Mouse (Mus musculus) left cerebral cortex, postnatal 36 days (tissue): ENCODE data around the gene Fen1. TPM values are rescaled to one million over a fixed set of nuclear protein-coding genes. Genes with fewer than 3 reads are reported as not detected.

ENCODE experiments used
- DNase-seq, 2 experiments: peaks; one replicate each; pipeline ENCODE4 v3.0.0; 2021 to 2022; ENCODE audit warnings: low spot score in 2 of 2, mixed read lengths in 1 of 2
- intact Hi-C: fragments of 180-260 bp; cut with DNase I; formaldehyde crosslinking; loops from one replicate; pipeline ENCODE4 v1.15.1; 2025
- microRNA-seq: library from miRNA; unstranded; fragments of <30 nt; microRNA quantifications from one replicate; pipeline ENCODE4 v1.2.0, GENCODE M21; 2022
- total RNA-seq, 2 experiments: library from RNA; stranded (reverse); gene quantifications; 2 replicates each; pipeline ENCODE4 v1.2.3; 2021

Fen1 gene
- total RNA-seq, 2 experiments from 2014 or later: 10.0 to 13.9 TPM

DNA sequence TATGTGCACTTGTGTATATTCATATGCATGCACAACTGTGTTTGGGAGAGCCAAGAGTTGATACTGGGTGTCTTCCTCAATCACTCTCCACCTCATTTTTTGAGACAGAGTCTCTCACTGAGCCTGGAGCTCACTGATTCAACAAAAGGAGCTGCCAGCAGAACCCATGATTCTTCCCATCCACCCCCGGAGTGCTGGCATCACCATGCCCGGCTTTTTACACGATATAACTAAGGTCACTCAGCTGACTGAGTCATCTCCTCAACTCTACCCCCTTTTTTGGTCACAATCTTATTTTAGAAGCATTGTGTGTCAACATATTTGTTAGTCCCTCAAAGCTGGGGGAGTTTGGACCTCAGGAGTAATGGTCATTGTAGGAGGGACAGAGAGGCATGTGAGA, 40.1 kb downstream of the Fen1 start:
- intact Hi-C loops: no loop called here
- DNase-seq: no peak

GRCm38 (mm10) chr19:10157725-10158124, 46.2 kb downstream of the Fen1 start:
- intact Hi-C loops: no loop called here
- DNase-seq: no peak

- intact Hi-C loops: no loop called here
- no peak for DNase-seq
These were observed 54.8 kb downstream of the Fen1 start for GRCm38 (mm10) chr19:10149189-10149588.

Small RNA genes within 50 kb of the gene (microRNA-seq; reads per million reads assigned to microRNA genes)
- gene Mir6993: not detected

Other genes starting within 250 kb of the Fen1 start
- gene Fth1, start 223.6 kb downstream of the Fen1 start, total RNA-seq: 1,000 to 10,000 TPM; 2,116 to 2,547 TPM
- 1 to 10 TPM; 1.0 to 1.2 TPM for gene Best1, start 202.5 kb downstream of the Fen1 start, total RNA-seq
- gene Rab3il1, start 202.5 kb downstream of the Fen1 start, total RNA-seq: 1 to 10 TPM; 8.5 to 9.9 TPM
- gene Fads3, start 162.6 kb downstream of the Fen1 start, total RNA-seq: 10 to 100 TPM; 26.1 to 29.6 TPM
- 100 to 1,000 TPM; 117 to 131 TPM for gene Fads2, start 102.4 kb downstream of the Fen1 start, total RNA-seq
- 100 to 1,000 TPM; 183 to 192 TPM for gene Fads1, start 21.3 kb downstream of the Fen1 start, total RNA-seq
- gene Tmem258, start 155 bp downstream of the Fen1 start, total RNA-seq: 10 to 100 TPM; 65.4 to 66.1 TPM
- gene Myrf, start 36.6 kb upstream of the Fen1 start, total RNA-seq: 10 to 100 TPM; 17.1 to 18.9 TPM
- 10 to 100 TPM; 92.4 to 94.3 TPM for gene Dagla, start 100.7 kb upstream of the Fen1 start, total RNA-seq
- 100 to 1,000 TPM; 331 to 365 TPM for gene Syt7, start 184.9 kb upstream of the Fen1 start, total RNA-seq